Mouse (Mus musculus) brain, embryonic 14.5 days (tissue): ENCODE data around the gene Olfr541. TPM values are rescaled to one million over a fixed set of nuclear protein-coding genes. Genes with fewer than 3 reads are reported as not detected.
A peak's percentile ranks its signal among the peaks of the same experiment; 100 is the strongest.
"Not testable (repeated sequence)": the region's sequence is repeated elsewhere in the genome, so short reads cannot be mapped to it uniquely, and the experiment has no call there.

Source experiments
- DNase-seq: peaks from one replicate; pipeline ENCODE4 v3.0.0-alpha.2; 2011; ENCODE audit warnings: low read depth
- CTCF ChIP-seq: fragments of 200-500 bp; IDR thresholded peaks from 2 replicates; pipeline ENCODE4 v1.5.1; 2012; ENCODE audit warnings: inconsistent platforms, mild to moderate bottlenecking, moderate library complexity, borderline replicate concordance; ENCODE audit not compliant: insufficient read depth, insufficient read length; ENCODE audit errors: extremely low read depth
- POLR2A ChIP-seq: fragments of 200-500 bp; IDR thresholded peaks from 2 replicates; pipeline ENCODE4 v1.6.1; 2012; ENCODE audit warnings: mild to moderate bottlenecking, inconsistent platforms, borderline replicate concordance; ENCODE audit not compliant: poor library complexity, insufficient read depth, insufficient read length, severe bottlenecking; ENCODE audit errors: extremely low read depth
- polyA plus RNA-seq: library from polyadenylated mRNA; depleted of rRNA; stranded (reverse); fragments of >200 nt; gene quantifications from 2 replicates; pipeline ENCODE4 v1.2.3, GENCODE M21; 2012; rRNA removed

Olfr541 gene
- polyA plus RNA-seq = not detected in 2 replicates

- no peak for DNase-seq
- TF ChIP-seq POLR2A (no peak), CTCF (no peak)
Observed at GRCm38 (mm10) chr7:140696967-140697366, at the start of gene Olfr541. Gene Olfr541 (plus strand): TSS chr7:140697267.

DNA sequence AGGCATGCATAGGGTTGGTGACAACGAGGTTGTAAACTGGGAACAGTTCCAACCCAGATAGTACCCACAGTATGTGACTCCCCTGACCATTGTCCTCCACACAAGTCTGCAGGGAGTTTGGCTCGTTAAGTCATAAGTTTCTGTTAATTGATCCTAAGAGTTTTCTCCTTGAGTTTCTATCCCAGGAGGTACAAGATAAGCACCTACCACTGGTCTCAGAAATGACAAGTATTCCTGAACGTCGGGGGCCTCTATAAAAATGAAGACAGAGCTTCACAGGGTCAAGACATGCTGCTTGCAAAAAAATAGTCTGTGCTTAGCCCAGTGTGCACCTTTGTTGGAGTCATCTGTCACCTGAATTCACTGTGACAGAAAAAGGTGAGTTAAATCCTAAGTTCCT lies 37.4 kb upstream of the Olfr541 start, which contains the start of gene Olfr539:
Gene Olfr539, plus strand, starts transcription at position 301 of the 400 bp plus-strand sequence.
- TF ChIP-seq CTCF = no peak
- TF ChIP-seq POLR2A = no peak
- DNase-seq = no peak

DNA sequence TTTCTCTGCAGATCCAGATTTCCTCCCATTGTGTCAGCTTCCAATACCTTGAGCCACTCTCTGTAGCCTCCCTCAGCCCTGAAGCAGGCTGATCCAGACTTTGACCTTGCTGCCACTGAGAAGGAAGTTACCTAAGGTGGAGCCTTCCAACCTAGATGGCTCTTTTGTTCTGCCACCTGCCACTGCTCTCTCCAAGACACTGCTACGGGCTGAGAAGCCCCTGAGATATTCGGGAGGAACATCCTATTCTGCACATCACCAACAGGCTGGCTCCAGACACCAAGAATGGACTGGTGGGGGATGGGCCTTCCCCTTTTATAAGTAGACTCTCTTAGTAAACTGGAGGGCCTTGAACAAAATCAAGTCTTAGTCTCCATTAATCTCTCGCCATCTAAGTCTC lies 26.4 kb upstream of the Olfr541 start:
- DNase-seq = not testable (repeated sequence)

GRCm38 (mm10) chr7:140675863-140676262 lies 21.2 kb upstream of the Olfr541 start:
- TF ChIP-seq POLR2A (no peak), CTCF (no peak)
- peak; percentile 0 for DNase-seq

DNA sequence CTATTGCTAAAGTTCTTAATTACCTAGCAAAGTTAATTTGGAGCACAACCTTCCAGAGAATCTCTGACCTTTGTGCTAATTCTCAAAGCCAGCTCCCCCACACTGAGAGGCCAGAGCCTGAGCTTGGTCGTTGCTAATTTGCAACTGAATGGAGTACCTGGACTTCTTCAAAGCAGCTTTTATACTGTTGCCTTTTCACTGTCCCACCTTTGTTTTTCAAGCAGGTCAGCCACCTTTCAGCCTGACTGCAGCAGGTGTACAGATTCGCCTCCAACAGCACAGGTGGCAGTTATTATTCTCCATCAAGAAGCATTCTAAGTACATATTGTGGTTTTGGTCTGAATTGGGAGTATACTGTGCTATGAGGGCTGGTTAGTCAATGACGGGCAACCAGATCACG lies 17.5 kb upstream of the Olfr541 start:
- DNase-seq = not testable (repeated sequence)

DNA sequence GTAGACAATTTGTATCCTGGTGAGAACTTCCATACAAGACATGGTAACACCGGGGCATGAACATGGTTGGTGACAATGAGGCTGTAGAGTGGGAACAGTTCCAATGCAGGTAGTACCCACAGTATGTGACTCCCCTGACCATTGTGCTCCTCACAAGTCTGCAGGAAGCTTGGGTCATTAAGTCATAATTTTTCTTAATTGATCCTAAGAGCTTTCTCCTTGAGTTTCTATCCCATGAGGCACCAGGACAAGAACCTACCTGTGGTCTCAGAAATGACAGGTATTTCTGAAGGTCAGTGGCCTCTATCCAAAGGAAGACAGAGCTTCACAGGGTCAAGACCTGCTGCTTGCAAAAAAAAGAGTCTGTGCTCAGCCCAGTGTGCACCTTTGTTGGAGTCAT lies 15.4 kb upstream of the Olfr541 start, which contains the start of gene Olfr45:
Gene Olfr45, plus strand, starts transcription at position 301 of the 400 bp plus-strand sequence.
- DNase-seq = no peak
- no peak for TF ChIP-seq CTCF
- TF ChIP-seq POLR2A = no peak

DNA sequence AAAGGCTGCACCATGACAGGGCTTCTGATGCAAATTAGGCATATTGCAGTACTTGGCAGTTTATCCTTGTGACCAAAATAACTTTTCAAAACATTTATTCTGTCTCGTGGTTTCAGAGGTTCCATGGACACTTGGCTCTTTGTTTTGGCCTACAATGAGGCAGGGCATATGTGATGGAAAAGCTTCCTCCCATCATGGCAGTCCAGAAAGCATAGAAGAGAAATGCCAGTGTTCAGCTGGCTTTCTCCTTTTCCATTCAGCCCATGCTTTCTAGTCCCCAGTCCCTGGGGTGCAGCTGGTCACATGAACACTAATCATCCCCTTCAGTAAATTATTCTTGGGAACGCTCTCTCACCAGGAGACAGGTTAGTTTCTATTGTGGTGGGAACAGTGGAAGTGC lies 9.3 kb downstream of the Olfr541 start:
- TF ChIP-seq POLR2A (no peak), CTCF (no peak)
- peak; percentile 68 for DNase-seq

GRCm38 (mm10) chr7:140707536-140708284 lies 10.6 kb downstream of the Olfr541 start:
- TF ChIP-seq CTCF (no peak), POLR2A (no peak)

GRCm38 (mm10) chr7:140717155-140718055 lies 20.3 kb downstream of the Olfr541 start:
- DNase-seq = no peak
- TF ChIP-seq CTCF (no peak), POLR2A (no peak)

More at GRCm38 (mm10) chr7:140707536-140708284, 10.6 kb downstream of the Olfr541 start:
- no peak for DNase-seq

- TF ChIP-seq CTCF = no peak
- TF ChIP-seq POLR2A = no peak
- DNase-seq = no peak
Observed at GRCm38 (mm10) chr7:140721095-140721494, 24.0 kb downstream of the Olfr541 start.

- TF ChIP-seq POLR2A (no peak), CTCF (no peak)
- no peak for DNase-seq
Observed at GRCm38 (mm10) chr7:140725558-140725957, 28.5 kb downstream of the Olfr541 start.

- no peak for DNase-seq
- TF ChIP-seq CTCF = no peak
- no peak for TF ChIP-seq POLR2A
Observed at GRCm38 (mm10) chr7:140733162-140733561, 36.1 kb downstream of the Olfr541 start.
